Mouse (Mus musculus) ovary, adult 10 weeks (tissue): Measurements from ENCODE around the gene Bcl7a. TPM values are rescaled to one million over a fixed set of nuclear protein-coding genes. Genes with fewer than 3 reads are reported as not detected.

Source experiments
- polyA plus RNA-seq: library from polyadenylated mRNA; stranded (reverse); fragments of 350-450 nt; fragmentation: Illumina TruSeq; extraction: RNeasy Lipid Tissue Mini Kit (QIAGEN cat#74804); gene quantifications from one replicate; pipeline ENCODE4 v1.2.3, GENCODE M21; 2014

Gene Bcl7a
- polyA plus RNA-seq = 5.5 TPM

GRCm38 (mm10) chr5:123343707-123344627 is at the start of gene Bcl7a:
Bcl7a (plus strand) TSS chr5:123343834.

GRCm38 (mm10) chr5:123394303-123394956 is 50.8 kb downstream of the Bcl7a start, which contains the start of gene Mlxip:
Mlxip (plus strand) TSS chr5:123394798.

Other genes with a start within 250 kb of the Bcl7a start
- gene Rhof, start 211.1 kb upstream of the Bcl7a start, polyA plus RNA-seq = not detected
- 5.4 TPM for gene Setd1b, start 201.6 kb upstream of the Bcl7a start, polyA plus RNA-seq
- gene Psmd9, start 174.4 kb upstream of the Bcl7a start, polyA plus RNA-seq = 6.9 TPM
- gene Hpd, start 161.1 kb upstream of the Bcl7a start, polyA plus RNA-seq = not detected
- gene Wdr66, start 91.7 kb upstream of the Bcl7a start, polyA plus RNA-seq = 1.1 TPM
- 13.4 TPM for gene Mlxip, start 51.0 kb downstream of the Bcl7a start, polyA plus RNA-seq
- gene Lrrc43, start 145.5 kb downstream of the Bcl7a start, polyA plus RNA-seq = not detected
- gene Il31, start 145.7 kb downstream of the Bcl7a start, polyA plus RNA-seq = not detected
- not detected for gene B3gnt4, start 166.6 kb downstream of the Bcl7a start, polyA plus RNA-seq
- gene Diablo, start 180.3 kb downstream of the Bcl7a start, polyA plus RNA-seq = 161 TPM
- gene Gm49027, start 181.7 kb downstream of the Bcl7a start, polyA plus RNA-seq = not detected
- 20.0 TPM for gene Vps33a, start 229.2 kb downstream of the Bcl7a start, polyA plus RNA-seq